Mouse (Mus musculus) limb, embryonic 12.5 days (tissue): Measurements from ENCODE around the gene Osbpl9. TPM values are rescaled to one million over a fixed set of nuclear protein-coding genes. Genes with fewer than 3 reads are reported as not detected.

Experiments used
- ATAC-seq: fragments of 200-750 bp; cut with Nextera tagmentation; 2 replicates; pipeline ENCODE4 v1.8.0; 2017; ENCODE audit warnings: low read depth, moderate TSS enrichment; ENCODE audit not compliant: insufficient number of reproducible peaks, insufficient read depth, low FRiP score, low TSS enrichment
- H3K27ac ChIP-seq: fragments of 300-500 bp; sonication (generic); 2 replicates; pipeline ENCODE4 v1.5.1; 2016; ENCODE audit warnings: mild to moderate bottlenecking, moderate library complexity
- H3K27me3 ChIP-seq: fragments of 300-500 bp; sonication (generic); 2 replicates; pipeline ENCODE4 v1.6.1; 2016; ENCODE audit warnings: mild to moderate bottlenecking, moderate library complexity
- H3K36me3 ChIP-seq: fragments of 300-500 bp; sonication (generic); 2 replicates; pipeline ENCODE4 v1.6.1; 2016; ENCODE audit warnings: mild to moderate bottlenecking, moderate library complexity
- H3K4me1 ChIP-seq: fragments of 300-500 bp; sonication (generic); replicated peaks from 2 replicates; pipeline ENCODE4 v1.6.1; 2016
- H3K4me2 ChIP-seq: fragments of 300-500 bp; sonication (generic); 2 replicates; pipeline ENCODE4 v1.6.1; 2016; ENCODE audit warnings: mild to moderate bottlenecking, moderate library complexity
- H3K4me3 ChIP-seq: fragments of 300-500 bp; sonication (generic); replicated peaks from 2 replicates; pipeline ENCODE4 v1.5.1; 2016; ENCODE audit warnings: mild to moderate bottlenecking
- H3K9ac ChIP-seq: fragments of 300-500 bp; sonication (generic); replicated peaks from 2 replicates; pipeline ENCODE4 v1.6.1; 2016; ENCODE audit warnings: mild to moderate bottlenecking, moderate library complexity
- H3K9me3 ChIP-seq: fragments of 300-500 bp; sonication (generic); 2 replicates; pipeline ENCODE4 v1.6.1; 2016; ENCODE audit warnings: mild to moderate bottlenecking, moderate library complexity
- WGBS: fragments of 180-500 bp; shearing (Covaris S2); methylation state at CpG from one replicate; pipeline ENCODE4 v1.1.7; 2016; 5-methylcytosine and 5-hydroxymethylcytosine counted together
- polyA plus RNA-seq: library from polyadenylated mRNA; unstranded; fragments of >200 nt; fragmentation: Nextera tagmentation; extraction: Ambion mirVana; gene quantifications from 2 replicates; pipeline ENCODE4 v1.2.1, GENCODE M21; 2016

Osbpl9 gene
- polyA plus RNA-seq, 1 experiment from 2014 or later, result 78.7 TPM

DNA sequence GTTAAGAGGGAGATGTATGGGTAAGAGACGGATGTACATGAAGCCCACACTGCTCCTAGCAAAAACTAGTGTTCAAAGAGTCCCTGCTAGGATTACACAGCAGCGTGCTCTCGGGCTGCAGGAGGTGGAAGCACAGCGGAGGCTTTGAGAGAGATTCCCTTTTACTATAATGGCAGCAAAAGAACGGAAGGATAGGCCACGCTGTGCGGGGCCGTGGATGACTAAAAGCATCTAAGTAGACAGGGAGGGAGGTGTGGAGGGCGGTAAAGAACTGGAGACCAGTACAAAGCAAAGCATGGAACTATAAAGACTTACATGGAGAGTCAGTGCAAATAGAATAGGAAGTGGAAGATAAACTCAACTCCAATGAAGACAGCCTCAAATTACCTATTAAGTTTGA lies 74.1 kb downstream of the Osbpl9 start:
- no peak for ATAC-seq
- 86% methylated on average over 9 of the region's 9 CpGs for WGBS

DNA sequence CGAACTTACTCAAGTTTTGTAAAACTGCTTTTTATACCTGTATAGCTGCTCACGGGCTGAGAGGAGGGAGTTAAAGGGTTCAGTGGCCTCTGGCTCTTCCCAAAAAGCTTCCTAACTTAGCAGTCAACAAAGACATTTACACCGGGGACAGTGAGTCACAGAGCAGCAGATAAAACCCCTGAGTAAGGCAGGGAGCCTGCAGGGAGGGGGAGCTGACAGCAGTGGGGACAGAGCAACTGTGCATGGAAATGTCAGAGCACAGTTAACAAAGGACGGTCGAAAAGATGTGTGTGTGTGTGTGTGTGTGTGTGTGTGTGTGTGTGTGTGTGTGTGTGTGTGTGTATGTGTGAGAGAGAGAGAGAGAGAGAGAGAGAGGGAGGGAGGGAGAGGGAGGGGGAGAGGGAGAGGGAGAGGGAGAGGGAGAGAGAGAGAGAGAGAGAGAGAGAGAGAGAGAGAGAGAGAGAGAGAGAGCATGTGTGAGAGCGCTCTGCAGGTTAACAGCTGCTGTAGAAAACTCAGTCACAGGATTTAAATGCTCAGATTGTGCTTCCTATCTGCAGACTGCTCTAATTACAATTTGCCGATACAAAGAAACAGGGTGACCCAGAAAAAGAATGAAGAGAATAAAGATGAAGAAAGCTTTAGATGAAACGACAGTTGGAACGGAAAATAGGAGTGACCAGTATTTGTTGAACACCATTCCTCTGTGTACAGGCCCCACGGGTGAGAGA lies 75.1 kb downstream of the Osbpl9 start:
- Histone ChIP-seq H3K4me3 (no peak overlapping the region), H3K4me1 (no peaks in the 10 kb centered on the region; the same call in 1 of the 2 replicates), H3K4me2 (no peak overlapping the region), H3K9ac (no peak overlapping the region), H3K9me3 (no peaks in the 10 kb centered on the region), H3K27ac (no peak overlapping the region), H3K36me3 (peaks cover 9% of the 10 kb centered on the region; the same call in 1 of the 2 replicates), H3K27me3 (no peaks in the 10 kb centered on the region)
- no peak for ATAC-seq
- WGBS, result 65% methylated on average over 10 of the region's 10 CpGs

More for the DNA sequence above, 74.1 kb downstream of the Osbpl9 start:
- H3K36me3 ChIP-seq, result peaks cover 16% of the 10 kb centered on the region; the same call in 1 of the 2 replicates
- H3K9me3 ChIP-seq, result no peaks in the 10 kb centered on the region
- no peaks in the 10 kb centered on the region; the same call in 1 of the 2 replicates for H3K4me1 ChIP-seq
- no peak overlapping the region for H3K4me2 ChIP-seq
- no peaks in the 10 kb centered on the region for H3K27me3 ChIP-seq
- H3K9ac ChIP-seq, result no peak overlapping the region
- no peak overlapping the region for H3K27ac ChIP-seq
- no peak overlapping the region for H3K4me3 ChIP-seq

DNA sequence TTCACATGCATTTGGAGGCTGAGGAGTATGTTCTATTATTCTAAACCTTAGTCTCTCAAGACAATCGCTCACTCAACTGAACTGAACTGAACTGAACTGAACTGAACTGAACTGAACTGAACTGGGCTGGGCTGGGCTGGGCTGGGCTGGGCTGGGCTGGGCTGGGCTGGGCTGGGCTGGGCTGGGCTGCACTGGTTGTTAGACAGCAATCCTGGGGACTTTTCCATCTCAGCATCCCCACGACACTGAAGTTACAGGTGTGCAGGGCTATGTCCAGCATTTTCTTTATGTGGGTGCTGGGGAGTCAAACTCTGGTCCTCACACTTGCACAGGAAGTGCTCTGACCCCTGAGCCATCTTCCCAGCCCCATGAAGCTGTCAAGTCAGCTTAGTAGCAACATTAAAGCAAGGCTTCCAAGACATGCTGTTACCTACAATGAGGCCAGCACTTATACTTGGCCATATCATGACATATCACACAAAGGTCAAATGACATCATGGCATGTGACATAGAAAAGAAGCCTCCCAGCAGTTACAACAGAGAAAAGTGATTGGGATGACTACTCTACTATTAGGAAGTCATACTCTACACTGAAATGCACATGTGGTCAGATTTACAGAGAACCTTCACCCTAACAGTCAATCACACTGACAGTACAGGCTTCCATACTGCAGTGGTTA lies 76.2 kb downstream of the Osbpl9 start:
- no peak overlapping the region for H3K4me3 ChIP-seq
- no peak for ATAC-seq
- no peaks in the 10 kb centered on the region for H3K27me3 ChIP-seq
- no peak overlapping the region for H3K9ac ChIP-seq
- no peaks in the 10 kb centered on the region for H3K36me3 ChIP-seq
- no peak overlapping the region for H3K4me2 ChIP-seq
- no peaks in the 10 kb centered on the region; the same call in 1 of the 2 replicates for H3K4me1 ChIP-seq
- no peak overlapping the region for H3K27ac ChIP-seq
- 86% methylated on average over 2 of the region's 2 CpGs for WGBS
- no peaks in the 10 kb centered on the region for H3K9me3 ChIP-seq

DNA sequence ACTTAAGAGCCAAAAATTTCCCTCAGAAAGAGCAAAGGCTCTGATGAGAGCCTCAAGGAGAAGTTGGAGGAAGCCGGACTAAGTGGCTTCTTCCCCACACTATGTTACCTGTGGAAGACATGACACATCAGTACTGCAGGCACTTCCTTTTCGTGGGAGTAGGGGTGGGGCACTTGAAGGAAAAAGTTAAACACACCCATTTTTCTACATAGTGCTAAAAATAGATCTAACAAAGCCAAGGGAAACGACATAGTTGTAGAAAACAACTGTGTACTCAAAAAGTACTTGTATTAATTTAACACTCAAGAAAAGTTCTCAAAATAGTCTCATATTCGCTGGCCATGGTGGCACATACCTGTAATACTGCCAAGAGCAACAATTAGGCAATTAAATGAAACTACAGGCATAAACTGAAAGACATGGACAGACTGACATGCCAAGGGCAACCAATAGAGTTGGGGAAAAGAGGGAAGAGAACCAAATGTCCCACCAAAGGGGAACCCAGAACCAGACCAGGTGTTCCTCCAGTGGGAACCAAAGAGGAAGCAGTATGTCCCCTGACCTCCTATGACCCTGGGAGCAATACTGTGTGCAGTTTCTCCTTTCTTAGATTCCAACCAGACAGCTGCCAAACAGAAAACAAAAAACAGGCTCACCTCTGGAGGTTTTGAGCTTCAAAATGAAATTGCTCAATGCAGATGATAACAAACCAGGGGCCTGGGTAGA lies 79.1 kb downstream of the Osbpl9 start:
- H3K36me3 ChIP-seq, result no peaks in the 10 kb centered on the region
- 74% methylated on average over 4 of the region's 4 CpGs for WGBS
- H3K27ac ChIP-seq, result no peak overlapping the region
- peaks cover 4% of the 10 kb centered on the region; the same call in 1 of the 2 replicates for H3K4me1 ChIP-seq
- H3K4me3 ChIP-seq, result no peak overlapping the region
- H3K9me3 ChIP-seq, result no peaks in the 10 kb centered on the region
- no peak overlapping the region for H3K9ac ChIP-seq
- ATAC-seq, result no peak
- no peak overlapping the region for H3K4me2 ChIP-seq
- no peaks in the 10 kb centered on the region for H3K27me3 ChIP-seq

DNA sequence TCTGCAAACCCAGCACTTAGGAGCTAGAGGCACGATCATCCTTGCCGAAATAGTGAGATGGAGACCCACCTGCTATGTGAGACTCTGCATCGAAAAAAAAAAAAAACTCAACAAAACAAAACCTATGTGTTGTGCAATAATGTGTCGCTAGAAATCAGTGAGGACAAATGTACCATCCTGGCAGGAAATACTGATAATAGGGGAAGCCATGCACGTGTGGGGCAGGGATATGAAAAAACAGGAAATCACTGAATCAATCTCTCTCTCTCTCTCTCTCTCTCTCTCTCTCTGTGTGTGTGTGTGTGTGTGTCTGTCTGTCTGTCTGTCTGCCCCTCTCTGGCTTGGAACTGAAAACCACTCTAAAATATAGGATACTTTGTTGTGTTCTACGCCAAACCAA lies 81.3 kb downstream of the Osbpl9 start:
- Histone ChIP-seq H3K27ac (no peak overlapping the region), H3K4me3 (no peak overlapping the region), H3K9me3 (no peaks in the 10 kb centered on the region), H3K4me1 (peaks cover 11% of the 10 kb centered on the region), H3K4me2 (no peak overlapping the region), H3K27me3 (no peaks in the 10 kb centered on the region), H3K9ac (no peak overlapping the region), H3K36me3 (no peaks in the 10 kb centered on the region)
- WGBS, result 85% methylated on average over 6 of the region's 6 CpGs
- no peak for ATAC-seq

DNA sequence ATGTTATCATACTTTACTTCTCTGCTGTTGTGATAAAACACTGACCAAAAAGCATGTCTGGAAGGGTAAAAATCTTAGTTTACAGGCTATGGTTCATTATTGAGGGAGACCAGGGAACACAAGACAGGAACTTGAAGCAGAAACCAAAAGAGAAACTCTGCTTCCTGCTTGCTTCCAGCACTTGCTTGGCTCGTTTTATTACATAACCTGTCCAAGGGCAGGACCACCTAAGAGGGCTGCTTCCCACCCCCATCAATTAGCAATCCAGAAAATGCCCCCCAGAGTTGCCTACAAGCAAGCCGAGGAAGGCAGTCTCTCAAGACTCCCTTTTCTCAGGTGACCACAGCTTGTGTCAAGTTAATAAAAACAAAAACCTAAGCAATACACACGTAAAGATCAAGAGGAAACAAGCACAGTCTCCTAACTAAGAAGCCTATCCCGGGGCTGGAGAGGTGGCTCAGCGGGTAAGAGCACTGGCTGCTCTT lies 82.4 kb downstream of the Osbpl9 start:
- Histone ChIP-seq H3K36me3 (no peaks in the 10 kb centered on the region), H3K9me3 (no peaks in the 10 kb centered on the region), H3K4me2 (no peak overlapping the region), H3K4me1 (peaks cover 15% of the 10 kb centered on the region), H3K27me3 (no peaks in the 10 kb centered on the region), H3K27ac (no peak overlapping the region), H3K4me3 (no peak overlapping the region), H3K9ac (no peak overlapping the region)
- no peak for ATAC-seq
- WGBS, result 70% methylated on average over 5 of the region's 5 CpGs

DNA sequence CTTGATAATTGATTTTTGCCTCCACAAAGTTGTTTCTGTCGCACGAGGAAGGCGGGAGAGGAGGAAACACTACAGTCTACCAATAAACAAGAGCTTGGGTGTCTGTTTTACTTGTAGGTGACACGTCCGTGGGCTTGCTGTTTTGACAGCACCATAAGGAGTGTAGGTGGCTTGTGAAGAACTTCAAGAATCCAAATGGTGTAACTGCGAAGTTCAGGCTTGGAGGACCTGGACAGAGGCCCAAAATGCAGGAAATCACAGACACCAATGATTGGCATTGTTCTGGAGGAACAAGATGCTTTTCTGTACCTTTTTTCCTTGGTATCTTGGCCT lies 83.8 kb downstream of the Osbpl9 start:
- peaks cover 15% of the 10 kb centered on the region for H3K4me1 ChIP-seq
- H3K4me2 ChIP-seq, result peak overlapping the region; percentile 64
- 3% methylated on average over 6 of the region's 6 CpGs for WGBS
- H3K27ac ChIP-seq, result peak overlapping the region; percentile 87
- peak overlapping the region; percentile 66 for H3K9ac ChIP-seq
- no peaks in the 10 kb centered on the region for H3K27me3 ChIP-seq
- H3K9me3 ChIP-seq, result no peaks in the 10 kb centered on the region
- peak overlapping the region; percentile 55 for H3K4me3 ChIP-seq
- peak; percentile 43 for ATAC-seq
- no peaks in the 10 kb centered on the region for H3K36me3 ChIP-seq

DNA sequence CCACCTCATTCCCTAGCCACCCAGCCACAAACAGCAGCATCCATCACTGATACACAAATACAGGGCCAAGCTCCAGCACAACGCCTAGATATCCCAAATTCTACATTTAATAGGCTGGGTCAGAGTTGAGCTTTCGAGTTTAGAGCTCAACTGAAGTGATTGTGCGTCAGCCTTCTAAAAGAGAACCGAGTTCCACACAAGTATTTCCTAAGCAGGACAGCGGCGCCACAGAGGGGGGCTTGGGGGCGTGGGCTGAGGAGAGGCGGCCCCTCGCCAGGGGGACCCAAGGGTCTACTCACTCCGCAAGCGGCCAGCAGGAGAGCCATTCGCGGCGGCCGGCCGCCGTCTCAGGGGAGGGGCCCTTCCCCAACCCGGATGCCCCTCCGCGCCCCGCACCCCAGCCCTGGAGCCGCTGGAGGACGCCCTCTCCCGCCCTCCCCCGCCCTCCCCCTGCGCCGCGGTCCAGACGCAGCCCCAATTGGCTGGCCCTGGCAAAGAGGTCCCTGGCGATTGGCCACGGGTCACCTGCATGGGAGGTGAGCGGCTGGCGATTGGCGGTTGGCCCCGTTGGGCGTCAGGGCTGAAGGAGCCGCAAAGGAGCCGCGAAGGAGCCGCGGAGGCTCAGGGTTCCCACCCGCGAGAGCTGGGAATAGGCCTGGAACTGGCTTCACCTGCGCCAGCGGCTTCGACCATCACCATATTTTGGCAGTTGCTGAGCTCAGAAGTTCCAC lies 84.3 kb downstream of the Osbpl9 start:
- WGBS, result under 1% methylated on average over 45 of the region's 46 CpGs
- ATAC-seq, result peak; percentile 100

DNA sequence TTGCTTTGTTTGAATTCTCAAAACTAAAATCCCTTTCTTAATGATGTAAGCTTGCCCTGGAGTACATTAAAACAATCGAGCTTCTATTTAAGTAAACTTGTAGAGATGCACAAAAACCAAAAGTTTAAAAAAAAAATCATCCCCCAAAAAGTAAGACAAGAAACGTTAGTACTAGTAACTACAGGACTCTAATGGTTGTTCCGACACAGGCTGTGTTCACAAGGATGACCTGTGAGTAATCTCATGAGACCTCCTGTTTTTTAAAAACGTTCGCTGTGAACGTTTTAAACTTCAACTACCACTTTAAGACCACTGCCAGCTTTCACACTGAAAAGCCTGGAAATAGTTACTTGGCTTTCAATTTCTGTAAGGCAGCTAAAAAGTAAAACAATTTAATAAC lies 85.1 kb downstream of the Osbpl9 start:
- Histone ChIP-seq H3K4me2 (peak overlapping the region; percentile 64), H3K9ac (no peak overlapping the region), H3K36me3 (no peaks in the 10 kb centered on the region), H3K4me1 (peaks cover 15% of the 10 kb centered on the region), H3K9me3 (no peaks in the 10 kb centered on the region), H3K4me3 (peak overlapping the region; percentile 55), H3K27ac (no peak overlapping the region; the same call in 1 of the 2 replicates), H3K27me3 (no peaks in the 10 kb centered on the region)
- no peak for ATAC-seq
- WGBS, result 34% methylated on average over 6 of the region's 6 CpGs

More for the DNA sequence above, 84.3 kb downstream of the Osbpl9 start:
- Histone ChIP-seq H3K4me3 (peak overlapping the region; percentile 55), H3K36me3 (no peaks in the 10 kb centered on the region), H3K27ac (peak overlapping the region; percentile 87), H3K4me2 (peak overlapping the region; percentile 64), H3K9ac (peak overlapping the region; percentile 66), H3K4me1 (peaks cover 15% of the 10 kb centered on the region), H3K9me3 (no peaks in the 10 kb centered on the region), H3K27me3 (no peaks in the 10 kb centered on the region)

DNA sequence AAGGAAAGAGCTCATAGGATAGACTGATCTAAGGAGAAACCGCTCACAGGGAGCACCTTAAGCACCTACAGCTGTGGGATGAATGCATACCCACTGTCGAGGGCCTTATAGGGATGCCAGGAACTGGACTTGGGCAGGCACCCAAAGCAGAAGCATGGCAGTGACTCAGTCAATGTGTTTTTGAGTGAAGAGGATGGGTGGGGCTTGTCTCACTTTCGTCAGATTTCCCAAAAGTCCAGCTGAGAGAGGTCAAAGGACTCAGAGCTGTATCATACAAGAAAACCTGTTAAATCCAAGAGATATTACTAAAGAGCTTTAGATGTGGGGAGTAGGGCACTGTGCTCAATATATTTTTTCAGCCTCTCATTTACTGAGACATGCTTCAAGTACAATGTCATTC lies 85.6 kb downstream of the Osbpl9 start:
- 80% methylated on average over 3 of the region's 3 CpGs for WGBS
- H3K4me1 ChIP-seq, result peaks cover 15% of the 10 kb centered on the region
- no peaks in the 10 kb centered on the region for H3K36me3 ChIP-seq
- H3K9ac ChIP-seq, result no peak overlapping the region
- H3K9me3 ChIP-seq, result no peaks in the 10 kb centered on the region
- no peak for ATAC-seq
- no peaks in the 10 kb centered on the region for H3K27me3 ChIP-seq
- no peak overlapping the region for H3K27ac ChIP-seq
- peak overlapping the region; percentile 64 for H3K4me2 ChIP-seq
- no peak overlapping the region for H3K4me3 ChIP-seq
